Mouse (Mus musculus): Measurements from ENCODE around the gene Lrch1.

DNA sequence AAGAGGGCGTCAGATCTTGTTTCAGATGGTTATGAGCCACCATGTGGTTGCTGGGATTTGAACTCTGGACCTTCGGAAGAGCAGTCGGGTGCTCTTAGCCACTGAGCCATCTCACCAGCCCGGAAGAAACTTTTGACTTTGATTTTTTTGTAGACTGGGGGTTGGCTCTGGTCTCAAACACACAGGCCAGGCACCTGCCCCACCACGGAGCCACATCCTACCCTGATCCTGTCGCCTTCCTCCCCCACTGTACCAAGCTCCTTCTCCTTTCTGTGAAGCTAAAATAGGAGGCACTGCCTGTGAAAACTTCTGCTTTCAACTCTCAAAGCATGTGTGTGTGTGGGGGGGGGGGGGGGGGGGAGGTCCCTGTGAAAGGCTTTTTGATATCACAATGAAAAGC, 39.4 kb downstream of the Lrch1 start:
- TF ChIP-seq CTCF (IDR thresholded peaks at IDR 0.05; ENCODE audit: borderline replicate concordance, insufficient read depth, low read depth, low read length) = no peak
- no peak for TF ChIP-seq POLR2A (IDR thresholded peaks at IDR 0.05; ENCODE audit: borderline replicate concordance, insufficient read depth, low read length)

All from cerebellum, adult 2 months (tissue).